Mouse (Mus musculus) heart, postnatal 36 days (tissue): ENCODE results near the gene Ankzf1. TPM values are rescaled to one million over a fixed set of nuclear protein-coding genes. Genes with fewer than 3 reads are reported as not detected.

Experiments
- DNase-seq, 2 experiments: peaks; one replicate each; pipeline ENCODE4 v3.0.0; 2021 to 2022
- intact Hi-C: fragments of 180-260 bp; cut with DNase I; formaldehyde crosslinking; loops from one replicate; pipeline ENCODE4 v1.15.1; 2025
- total RNA-seq, 2 experiments: library from RNA; stranded (reverse); gene quantifications; 2 replicates each; pipeline ENCODE4 v1.2.3; 2021

Ankzf1 gene
- total RNA-seq: 10 to 100 TPM; 13.3 to 13.5 TPM

DNA sequence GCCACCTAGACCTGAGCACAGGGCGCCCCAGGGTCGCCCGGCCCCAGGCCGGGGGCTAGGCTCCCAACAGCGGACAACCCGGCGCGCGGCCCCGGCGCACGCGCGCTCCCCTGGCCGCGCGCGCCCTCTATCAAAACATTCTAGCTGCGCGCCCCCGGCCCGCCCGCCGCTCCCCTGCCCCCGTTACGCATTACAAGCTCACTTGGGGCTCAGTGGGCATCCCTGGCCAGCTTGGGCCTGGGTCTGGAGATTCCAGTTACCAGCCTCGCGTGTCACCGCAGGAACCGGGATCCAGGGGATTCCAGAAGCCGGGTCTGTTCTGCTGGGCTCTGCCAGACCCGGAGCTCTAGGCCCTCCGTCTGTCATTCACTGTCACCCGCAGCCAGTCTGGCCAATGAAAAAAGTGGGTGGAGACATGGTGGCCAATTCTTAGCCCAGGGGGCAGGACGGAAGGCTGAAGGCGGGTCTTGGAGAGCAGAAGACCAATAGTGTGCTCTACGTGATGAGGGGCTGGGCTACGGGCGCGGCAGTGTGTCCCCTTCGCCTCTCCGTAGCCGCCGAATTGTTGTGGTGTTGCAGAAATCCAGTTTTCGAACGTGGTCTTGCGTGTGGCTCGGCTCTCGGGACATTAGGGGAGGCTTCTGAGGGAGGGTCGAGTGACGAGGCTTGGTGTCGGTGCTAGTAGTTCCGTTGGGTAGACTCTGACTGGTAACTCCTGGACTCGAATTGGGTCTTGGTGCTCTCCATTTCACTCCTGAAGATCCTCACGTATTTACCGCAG lies at the start of gene Ankzf1, which contains the start of gene Atg9a:
Ankzf1 (plus strand) TSS at position 530 of the 781 bp plus-strand sequence.
Atg9a (minus strand) TSS at position 575 of the 781 bp plus-strand sequence.
- peak; percentile 89 to 92 for DNase-seq
- intact Hi-C loops: loop anchor here (1.0 to 5.0 kb wide), 3 partner anchors 17 to 125 kb away; partner anchors contain the start of genes Dnpep and Zfand2b

- peak; percentile 95 to 99 for DNase-seq
- intact Hi-C loops: loop anchor here (1.0 kb wide), 1 partner anchor 26 kb away; the partner anchor contains the start of gene Zfand2b
Observed at GRCm38 (mm10) chr1:75142301-75143261, 49.4 kb upstream of the Ankzf1 start, which contains the start of the genes Cnppd1 and Retreg2. Gene Cnppd1 (minus strand): TSS chr1:75142711. Gene Retreg2 (plus strand): TSS chr1:75142778.

GRCm38 (mm10) chr1:75145589-75145988 lies 46.4 kb upstream of the Ankzf1 start:
- intact Hi-C loops: no loop called here
- no peak for DNase-seq

DNA sequence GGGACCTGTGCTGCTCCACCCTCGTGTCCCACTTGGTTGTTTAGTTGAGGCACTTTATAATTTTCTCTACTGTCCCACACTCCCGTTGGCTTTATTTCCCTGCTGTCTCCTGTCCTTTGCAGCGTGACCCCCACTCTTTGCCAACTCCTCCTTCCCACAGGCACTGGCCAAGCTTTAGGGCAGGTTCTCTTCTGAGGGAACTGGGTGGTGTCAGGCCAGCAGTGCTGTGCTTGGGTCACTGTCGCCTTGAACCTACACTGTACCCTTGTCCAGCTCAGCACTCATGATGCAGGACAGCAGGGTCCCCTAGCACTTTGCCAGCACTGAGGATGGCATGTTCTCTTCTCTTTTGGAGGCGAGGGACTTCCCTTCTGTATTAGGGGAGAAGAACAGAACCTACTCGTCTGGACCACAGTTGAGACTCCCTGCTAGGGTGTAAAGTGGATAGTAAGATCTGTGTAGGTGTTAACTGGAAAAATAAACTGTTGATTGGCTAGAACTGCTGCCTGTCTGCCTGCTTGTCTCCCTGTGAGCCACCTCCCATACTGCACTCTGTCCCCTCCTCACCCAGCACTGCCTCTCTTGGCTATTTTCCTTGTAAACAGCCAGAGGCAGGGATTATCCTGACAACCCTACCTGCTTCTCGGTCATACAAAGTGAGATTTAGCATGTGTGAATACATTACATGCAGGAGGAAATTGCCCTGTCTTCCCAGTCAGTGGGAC lies 44.4 kb upstream of the Ankzf1 start:
- no peak for DNase-seq
- intact Hi-C loops: no loop called here

- intact Hi-C loops: no loop called here
- DNase-seq: no peak
Observed at GRCm38 (mm10) chr1:75148727-75149126, 43.2 kb upstream of the Ankzf1 start.

GRCm38 (mm10) chr1:75155837-75156236 lies 36.1 kb upstream of the Ankzf1 start:
- no peak for DNase-seq
- intact Hi-C loops: no loop called here

DNA sequence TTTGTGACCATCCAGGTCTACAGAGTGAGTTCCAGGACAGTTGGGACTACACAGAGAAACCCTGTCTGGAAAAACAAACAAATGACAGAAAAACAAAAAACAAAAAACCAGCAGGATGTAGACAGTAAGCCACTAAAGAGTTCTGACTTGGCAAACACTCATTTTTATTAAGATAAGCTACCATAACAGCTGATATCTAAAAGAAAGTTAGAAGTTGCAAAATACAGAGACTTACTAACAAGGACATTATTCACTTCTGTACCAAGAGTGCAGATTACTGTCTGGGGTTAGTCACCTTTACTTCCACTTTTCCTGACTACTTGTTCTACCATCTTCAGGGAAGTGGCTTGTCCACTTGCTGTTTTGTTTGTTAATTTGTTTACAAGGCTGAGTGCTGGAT lies 33.0 kb upstream of the Ankzf1 start:
- no peak for DNase-seq

DNA sequence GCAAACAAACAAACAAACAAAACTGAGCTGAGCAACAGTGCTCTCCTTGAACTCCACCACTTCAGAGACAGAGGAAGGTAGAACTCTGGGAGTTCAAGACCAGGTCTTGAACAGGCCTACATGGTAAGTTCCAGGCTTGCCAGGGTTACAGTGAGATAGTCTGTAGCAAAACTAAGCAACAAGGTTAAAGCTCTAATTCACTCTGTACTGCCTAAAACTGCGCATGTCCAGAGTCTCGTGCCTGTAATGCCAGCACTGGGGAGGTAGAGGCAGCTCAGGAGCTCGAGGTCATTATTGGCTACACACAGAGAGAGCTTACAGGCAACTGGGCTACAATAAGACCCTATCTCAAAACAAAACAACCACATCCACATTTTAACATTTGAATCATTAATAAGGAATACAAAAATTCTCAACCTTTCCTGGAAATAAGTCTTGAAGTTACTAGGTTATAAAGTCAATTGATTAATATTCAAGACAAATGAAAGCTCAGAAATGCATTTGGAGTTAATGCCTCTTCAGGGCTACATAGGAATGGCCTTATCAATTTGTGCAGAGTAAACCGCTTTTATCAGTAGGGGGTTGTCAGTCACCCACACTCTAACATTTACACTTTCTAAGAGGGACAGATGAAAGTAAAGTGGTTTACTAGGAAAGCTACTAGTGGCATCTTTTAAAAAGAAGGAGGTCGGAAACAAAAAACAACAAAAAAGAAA lies 32.3 kb upstream of the Ankzf1 start:
- intact Hi-C loops: no loop called here
- DNase-seq: no peak

More for the DNA sequence above, 33.0 kb upstream of the Ankzf1 start:
- intact Hi-C loops: no loop called here

DNA sequence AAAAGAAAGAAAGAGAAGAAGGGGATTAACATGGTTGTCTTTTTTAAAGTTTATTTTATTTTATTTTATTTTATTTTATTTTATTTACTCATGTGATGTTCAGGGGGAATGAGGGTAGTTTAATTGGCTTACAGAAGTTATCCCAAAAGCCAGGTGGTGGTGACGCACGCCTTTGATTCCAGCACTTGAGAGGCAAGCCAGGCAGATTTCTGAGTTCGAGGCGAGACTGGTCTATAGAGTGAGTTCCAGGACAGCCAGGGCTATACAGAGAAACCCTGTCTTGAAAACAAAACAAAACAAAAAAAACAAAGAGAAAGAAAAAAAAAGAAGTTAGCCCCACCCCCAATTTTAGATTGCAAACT lies 31.7 kb upstream of the Ankzf1 start:
- intact Hi-C loops: no loop called here
- DNase-seq: no peak

DNA sequence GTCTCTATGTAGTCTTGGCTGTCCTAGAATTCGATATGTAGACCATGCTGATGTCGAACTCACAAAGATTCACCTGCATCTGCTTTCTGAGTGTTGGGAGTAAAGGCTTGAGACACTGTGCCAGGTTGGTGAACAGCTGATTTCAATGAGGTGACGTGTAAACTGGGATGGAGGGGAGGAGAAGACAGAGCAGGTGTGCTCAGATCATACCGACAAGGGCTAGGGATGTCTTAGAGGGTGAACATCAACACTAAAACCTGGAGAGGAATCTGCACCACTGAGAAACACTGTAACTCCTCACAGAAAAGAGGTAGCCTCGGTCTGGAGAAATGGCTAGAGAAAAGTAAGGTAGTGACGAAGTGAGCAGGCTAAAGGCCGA lies 23.9 kb upstream of the Ankzf1 start:
- intact Hi-C loops: loop anchor here (1.0 to 5.0 kb wide), 3 partner anchors 23 to 69 kb away; partner anchors contain the start of gene Dnajb2
- no peak for DNase-seq

- intact Hi-C loops: loop anchor here (1.0 to 5.0 kb wide), 3 partner anchors 22 to 69 kb away; partner anchors contain the start of gene Dnajb2
Observed at GRCm38 (mm10) chr1:75168472-75169464, 23.2 kb upstream of the Ankzf1 start, which contains the start of gene Zfand2b. Gene Zfand2b (plus strand): TSS chr1:75168646.

DNA sequence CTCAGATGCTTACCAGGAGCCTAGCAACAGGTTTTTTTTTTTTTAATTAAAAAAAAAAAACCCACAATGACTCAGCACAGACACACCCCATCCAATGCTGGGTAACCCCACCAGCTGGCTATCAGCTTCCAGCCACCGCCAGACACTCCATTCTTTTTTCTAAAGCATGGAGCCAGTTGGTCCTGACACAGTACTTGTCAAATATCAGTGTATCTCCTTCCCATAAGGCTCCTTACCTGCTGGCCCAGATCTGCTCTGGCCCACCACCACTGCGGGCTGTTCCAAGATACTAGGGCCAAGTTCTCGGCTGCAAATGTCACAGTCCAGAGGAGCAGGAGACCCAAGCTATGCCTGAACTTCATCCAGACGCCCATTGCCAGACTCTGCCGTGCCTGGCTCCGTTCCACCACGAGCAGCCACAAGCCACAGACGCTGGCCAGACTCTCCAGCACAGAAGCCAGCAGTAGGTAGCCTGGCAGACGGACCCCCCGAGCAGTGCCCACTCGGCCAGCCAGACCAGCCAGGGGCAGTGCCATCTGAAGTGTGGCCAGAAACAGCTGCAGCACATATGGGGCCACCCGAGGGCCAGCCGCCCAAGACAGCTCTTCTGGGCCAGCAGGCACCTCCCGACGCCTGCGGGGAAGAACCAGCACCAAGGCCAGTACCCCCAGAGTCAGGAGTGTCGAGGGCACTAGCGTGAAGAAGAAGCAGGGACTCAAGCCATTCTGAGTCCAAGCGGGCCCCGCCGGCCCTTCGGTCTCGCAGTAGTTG lies 12.4 kb upstream of the Ankzf1 start:
- intact Hi-C loops: loop anchor here (5.0 kb wide), 1 partner anchor 73 kb away; no protein-coding TSS in a partner anchor
- peak; percentile 39 to 55 for DNase-seq

More at GRCm38 (mm10) chr1:75168472-75169464, 23.2 kb upstream of the Ankzf1 start, which contains the start of gene Zfand2b:
- peak; percentile 97 for DNase-seq

DNA sequence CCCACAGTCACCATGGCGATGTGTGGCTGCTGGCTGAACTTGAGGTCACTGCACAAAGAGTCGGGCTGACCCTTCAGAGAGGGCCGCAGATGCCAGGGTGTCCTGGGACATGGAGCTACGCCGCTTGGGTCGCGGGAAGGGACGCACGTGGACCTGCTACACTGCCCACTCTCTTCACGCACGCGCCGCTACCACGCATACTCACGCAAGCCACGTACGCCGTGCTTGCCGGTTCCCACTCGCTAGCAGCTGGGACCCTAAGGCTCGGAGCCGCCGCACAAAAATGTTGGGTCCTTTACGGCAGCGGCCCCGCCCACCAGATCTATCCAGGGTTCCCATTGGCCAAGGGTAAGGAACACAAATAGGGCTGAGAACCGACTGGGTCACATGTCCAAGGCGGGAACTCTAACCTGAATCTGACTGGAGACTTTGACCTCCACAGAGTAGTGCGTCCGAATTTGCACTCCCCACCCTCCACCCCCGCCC lies 11.8 kb upstream of the Ankzf1 start, which contains the start of gene Abcb6:
Abcb6 (minus strand) TSS at position 288 of the 486 bp plus-strand sequence.
- intact Hi-C loops: loop anchor here (5.0 kb wide), 1 partner anchor 72 kb away; no protein-coding TSS in a partner anchor
- DNase-seq: peak; percentile 83 to 86

GRCm38 (mm10) chr1:75180741-75181140 lies 11.2 kb upstream of the Ankzf1 start:
- DNase-seq: no peak
- intact Hi-C loops: loop anchor here (5.0 kb wide), 1 partner anchor 72 kb away; no protein-coding TSS in a partner anchor

DNA sequence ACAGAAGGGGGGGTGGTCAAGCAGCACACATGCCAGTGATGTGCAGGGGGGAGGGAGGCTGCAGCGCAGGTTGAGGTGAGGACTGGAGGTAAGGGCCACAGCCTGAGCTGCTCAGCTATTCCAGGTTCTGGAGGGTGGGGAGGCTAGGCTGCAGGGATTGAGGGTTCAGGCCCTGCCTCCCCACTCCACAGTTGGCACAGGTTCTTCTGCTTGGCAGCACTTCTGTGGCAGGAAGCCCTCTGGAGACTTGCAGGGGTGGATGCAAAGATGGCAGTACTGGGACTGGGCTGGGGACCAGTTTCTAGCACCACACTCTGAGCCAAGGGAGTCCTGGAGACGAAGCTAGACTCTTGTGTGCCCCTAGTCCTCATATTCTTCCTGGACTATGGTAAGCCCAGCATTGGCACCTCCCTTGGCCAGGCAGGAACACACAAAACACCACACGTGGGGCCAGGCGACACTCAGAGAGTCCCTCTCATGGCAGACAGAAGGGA lies 10.5 kb upstream of the Ankzf1 start:
- no peak for DNase-seq
- intact Hi-C loops: loop anchor here (5.0 kb wide), 1 partner anchor 71 kb away; no protein-coding TSS in a partner anchor

- intact Hi-C loops: loop anchor here (5.0 kb wide), 1 partner anchor 70 kb away; no protein-coding TSS in a partner anchor
- DNase-seq: no peak
Observed at GRCm38 (mm10) chr1:75182160-75182559, 9.8 kb upstream of the Ankzf1 start.

DNA sequence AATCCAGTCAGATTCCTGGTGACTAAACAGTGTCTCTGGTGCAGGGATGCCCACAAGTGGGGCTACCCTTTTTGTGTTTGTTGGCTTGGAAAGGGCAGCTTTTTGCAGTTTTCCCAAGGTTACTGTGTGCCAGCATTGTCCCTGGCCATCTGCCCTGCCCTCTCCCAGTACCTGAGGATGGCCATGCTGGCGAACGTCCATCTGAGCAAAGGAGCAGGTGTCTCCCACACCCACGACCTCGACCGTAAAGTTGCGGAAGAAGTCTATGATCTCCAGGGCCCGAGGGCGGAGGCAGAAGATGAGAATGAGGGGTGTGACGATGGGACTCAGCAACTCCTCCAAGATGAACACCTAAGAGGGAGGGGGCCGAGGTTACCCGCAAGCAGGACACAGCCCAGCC lies 6.5 kb upstream of the Ankzf1 start:
- DNase-seq: no peak
- intact Hi-C loops: no loop called here
